Mouse (Mus musculus): ENCODE data around the gene Klhdc3. TPM values are rescaled to one million over a fixed set of nuclear protein-coding genes. Genes with fewer than 3 reads are reported as not detected.

Gene Klhdc3
- polyA plus RNA-seq, 1 experiment from 2014 or later, result 121 TPM

GRCm38 (mm10) chr17:46656054-46656453, 24.7 kb downstream of the Klhdc3 start:
- Histone ChIP-seq H3K4me2 (no peak overlapping the region), H3K36me3 (ENCODE audit: control insufficient read depth, insufficient read depth, low read length) (peaks cover 52% of the 10 kb centered on the region), H3K27me3 (replicated peaks; ENCODE audit: control insufficient read depth, insufficient read depth, low read length) (no peaks in the 10 kb centered on the region), H3K9ac (ENCODE audit: low read depth, low read length) (no peak overlapping the region), H3K4me3 (ENCODE audit: low read depth, low read length) (no peak overlapping the region), H3K4me1 (replicated peaks; ENCODE audit: control insufficient read depth, insufficient read depth, low read length) (peaks cover 12% of the 10 kb centered on the region; the same call in 1 of the 2 replicates), H3K9me3 (ENCODE audit: control insufficient read depth, low read length) (no peaks in the 10 kb centered on the region), H3K27ac (ENCODE audit: low read depth, low read length) (no peak overlapping the region)
- DNase-seq (ENCODE audit: low spot score), result no peak
- ATAC-seq (replicated peaks; ENCODE audit: low FRiP score), result no peak
- WGBS, result 76% methylated on average over 6 of the region's 6 CpGs

- H3K36me3 ChIP-seq (ENCODE audit: control insufficient read depth, insufficient read depth, low read length), result peaks cover 24% of the 10 kb centered on the region
These were observed 28.8 kb downstream of the Klhdc3 start for GRCm38 (mm10) chr17:46651755-46652547.

GRCm38 (mm10) chr17:46651292-46651691, 29.4 kb downstream of the Klhdc3 start:
- ATAC-seq (replicated peaks; ENCODE audit: low FRiP score) (no peak), DNase-seq (ENCODE audit: low spot score) (no peak)
- Histone ChIP-seq H3K4me1 (replicated peaks; ENCODE audit: control insufficient read depth, insufficient read depth, low read length) (peaks cover 28% of the 10 kb centered on the region), H3K9me3 (ENCODE audit: control insufficient read depth, low read length) (no peaks in the 10 kb centered on the region), H3K4me3 (ENCODE audit: low read depth, low read length) (peak overlapping the region; percentile 73), H3K36me3 (ENCODE audit: control insufficient read depth, insufficient read depth, low read length) (peaks cover 24% of the 10 kb centered on the region), H3K4me2 (peak overlapping the region; percentile 70), H3K27ac (ENCODE audit: low read depth, low read length) (peak overlapping the region; percentile 88; the same call in 1 of the 2 replicates), H3K9ac (ENCODE audit: low read depth, low read length) (peak overlapping the region; percentile 83), H3K27me3 (replicated peaks; ENCODE audit: control insufficient read depth, insufficient read depth, low read length) (no peaks in the 10 kb centered on the region)
- 72% methylated on average over 17 of the region's 17 CpGs for WGBS

More at GRCm38 (mm10) chr17:46651755-46652547, 28.8 kb downstream of the Klhdc3 start:
- Histone ChIP-seq H3K9me3 (ENCODE audit: control insufficient read depth, low read length) (no peaks in the 10 kb centered on the region), H3K4me2 (peak overlapping the region; percentile 70), H3K4me1 (replicated peaks; ENCODE audit: control insufficient read depth, insufficient read depth, low read length) (peaks cover 26% of the 10 kb centered on the region), H3K4me3 (ENCODE audit: low read depth, low read length) (peak overlapping the region; percentile 73), H3K27me3 (replicated peaks; ENCODE audit: control insufficient read depth, insufficient read depth, low read length) (no peaks in the 10 kb centered on the region), H3K9ac (ENCODE audit: low read depth, low read length) (peak overlapping the region; percentile 83), H3K27ac (ENCODE audit: low read depth, low read length) (no peak overlapping the region)
- ATAC-seq (replicated peaks; ENCODE audit: low FRiP score), result no peak
- WGBS, result 75% methylated on average over 20 of the region's 20 CpGs
- no peak for DNase-seq (ENCODE audit: low spot score)

DNA sequence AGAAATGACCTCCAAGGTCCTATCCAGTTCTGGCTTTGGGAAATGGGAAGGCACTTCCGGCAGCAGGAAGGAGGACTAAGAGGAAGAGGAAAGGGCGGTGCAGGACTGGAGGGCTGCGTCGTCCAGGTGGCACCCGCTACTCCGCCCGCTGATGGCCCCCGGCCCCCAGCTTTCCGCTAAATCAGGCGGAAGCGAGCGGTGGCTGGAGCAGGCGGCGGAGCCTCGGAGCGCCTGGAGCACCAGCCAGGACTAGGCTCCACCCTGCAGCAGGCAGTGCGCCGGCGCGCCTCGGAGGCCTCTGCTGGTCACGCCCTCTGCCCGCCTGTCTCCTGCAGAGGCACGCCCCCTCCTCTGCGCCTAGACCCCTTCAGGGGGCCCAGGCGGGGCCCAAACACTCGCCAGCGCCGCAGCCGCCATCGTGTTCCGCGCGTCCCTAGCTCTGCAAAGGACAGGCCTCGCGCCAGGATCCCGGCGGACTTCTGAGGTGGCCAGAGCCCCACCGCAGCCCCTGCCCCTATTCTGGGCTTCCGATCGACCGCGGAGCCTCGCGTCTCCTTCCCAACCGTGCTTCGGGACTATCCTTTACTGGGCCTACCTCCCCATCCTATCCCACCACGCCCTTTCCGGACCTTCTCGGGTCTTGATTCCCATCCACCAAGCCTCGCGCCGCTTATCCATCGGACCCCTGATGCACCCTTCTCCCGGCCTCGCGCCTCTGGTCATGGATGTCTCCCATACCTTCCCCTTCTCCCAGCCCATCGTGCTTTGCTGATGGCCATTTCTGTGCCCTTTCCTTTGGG, 30.3 kb downstream of the Klhdc3 start, which contains the start of gene Cul7:
TSS of gene Cul7 (plus strand) at position 106 of the 800 bp plus-strand sequence.
- under 1% methylated on average over 58 of the region's 58 CpGs for WGBS
- DNase-seq (ENCODE audit: low spot score), result peak; percentile 92
- peak within 1 kb of the TSS; percentile 73 for H3K4me3 ChIP-seq (ENCODE audit: low read depth, low read length)
- no peaks in the 10 kb centered on the region for H3K27me3 ChIP-seq (replicated peaks; ENCODE audit: control insufficient read depth, insufficient read depth, low read length)
- peak within 1 kb of the TSS; percentile 83 for H3K9ac ChIP-seq (ENCODE audit: low read depth, low read length)
- H3K27ac ChIP-seq (ENCODE audit: low read depth, low read length), result peak within 1 kb of the TSS; percentile 88
- peak; percentile 91 for ATAC-seq (replicated peaks; ENCODE audit: low FRiP score)
- H3K4me2 ChIP-seq, result peak within 1 kb of the TSS; percentile 70
- peaks cover 27% of the 10 kb centered on the region for H3K4me1 ChIP-seq (replicated peaks; ENCODE audit: control insufficient read depth, insufficient read depth, low read length)
- H3K36me3 ChIP-seq (ENCODE audit: control insufficient read depth, insufficient read depth, low read length), result peaks cover 19% of the 10 kb centered on the region
- no peaks in the 10 kb centered on the region for H3K9me3 ChIP-seq (ENCODE audit: control insufficient read depth, low read length)

- no peak for ATAC-seq (replicated peaks; ENCODE audit: low FRiP score)
- Histone ChIP-seq H3K27me3 (replicated peaks; ENCODE audit: control insufficient read depth, insufficient read depth, low read length) (no peaks in the 10 kb centered on the region), H3K27ac (ENCODE audit: low read depth, low read length) (peak overlapping the region; percentile 88), H3K9me3 (ENCODE audit: control insufficient read depth, low read length) (no peaks in the 10 kb centered on the region), H3K9ac (ENCODE audit: low read depth, low read length) (peak overlapping the region; percentile 83), H3K4me1 (replicated peaks; ENCODE audit: control insufficient read depth, insufficient read depth, low read length) (peaks cover 32% of the 10 kb centered on the region), H3K4me2 (peak overlapping the region; percentile 70), H3K36me3 (ENCODE audit: control insufficient read depth, insufficient read depth, low read length) (peaks cover 17% of the 10 kb centered on the region), H3K4me3 (ENCODE audit: low read depth, low read length) (peak overlapping the region; percentile 73)
- no peak for DNase-seq (ENCODE audit: low spot score)
- 32% methylated on average over 15 of the region's 15 CpGs for WGBS
These were observed 30.9 kb downstream of the Klhdc3 start for GRCm38 (mm10) chr17:46649811-46650210.

DNA sequence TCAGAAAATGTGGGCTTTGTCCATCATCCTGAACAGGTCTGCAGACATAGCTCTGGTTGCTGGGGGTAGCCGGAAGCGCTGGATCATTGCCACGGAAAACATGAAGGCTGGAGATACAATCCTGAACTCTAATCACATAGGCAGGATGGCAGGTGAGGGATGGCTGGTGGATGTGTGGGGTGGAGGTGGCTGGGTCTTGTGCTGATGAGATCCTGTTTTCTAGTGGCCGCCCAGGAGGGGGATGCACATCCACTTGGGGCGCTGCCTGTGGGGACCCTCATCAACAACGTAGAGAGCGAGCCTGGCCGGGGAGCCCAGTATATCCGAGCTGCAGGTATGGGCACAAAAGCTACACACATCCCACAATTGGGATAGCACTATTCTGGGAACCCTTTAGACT, 32.3 kb downstream of the Klhdc3 start:
- 91% methylated on average over 9 of the region's 9 CpGs for WGBS
- no peak for ATAC-seq (replicated peaks; ENCODE audit: low FRiP score)
- DNase-seq (ENCODE audit: low spot score), result no peak

GRCm38 (mm10) chr17:46647279-46647678, 33.4 kb downstream of the Klhdc3 start:
- ATAC-seq (replicated peaks; ENCODE audit: low FRiP score), result no peak
- Histone ChIP-seq H3K4me1 (replicated peaks; ENCODE audit: control insufficient read depth, insufficient read depth, low read length) (peaks cover 32% of the 10 kb centered on the region), H3K9ac (ENCODE audit: low read depth, low read length) (peak overlapping the region; percentile 84), H3K4me2 (peak overlapping the region; percentile 86), H3K36me3 (ENCODE audit: control insufficient read depth, insufficient read depth, low read length) (no peaks in the 10 kb centered on the region), H3K27me3 (replicated peaks; ENCODE audit: control insufficient read depth, insufficient read depth, low read length) (no peaks in the 10 kb centered on the region), H3K9me3 (ENCODE audit: control insufficient read depth, low read length) (no peaks in the 10 kb centered on the region), H3K27ac (ENCODE audit: low read depth, low read length) (no peak overlapping the region), H3K4me3 (ENCODE audit: low read depth, low read length) (peak overlapping the region; percentile 72)
- DNase-seq (ENCODE audit: low spot score), result no peak
- 92% methylated on average over 7 of the region's 7 CpGs for WGBS

More for the DNA sequence above, 32.3 kb downstream of the Klhdc3 start:
- no peak overlapping the region for H3K27ac ChIP-seq (ENCODE audit: low read depth, low read length)
- no peak overlapping the region for H3K4me2 ChIP-seq
- no peaks in the 10 kb centered on the region for H3K27me3 ChIP-seq (replicated peaks; ENCODE audit: control insufficient read depth, insufficient read depth, low read length)
- peaks cover 32% of the 10 kb centered on the region for H3K4me1 ChIP-seq (replicated peaks; ENCODE audit: control insufficient read depth, insufficient read depth, low read length)
- H3K4me3 ChIP-seq (ENCODE audit: low read depth, low read length), result no peak overlapping the region
- H3K9ac ChIP-seq (ENCODE audit: low read depth, low read length), result no peak overlapping the region
- peaks cover 3% of the 10 kb centered on the region; the same call in 1 of the 2 replicates for H3K36me3 ChIP-seq (ENCODE audit: control insufficient read depth, insufficient read depth, low read length)
- no peaks in the 10 kb centered on the region for H3K9me3 ChIP-seq (ENCODE audit: control insufficient read depth, low read length)

DNA sequence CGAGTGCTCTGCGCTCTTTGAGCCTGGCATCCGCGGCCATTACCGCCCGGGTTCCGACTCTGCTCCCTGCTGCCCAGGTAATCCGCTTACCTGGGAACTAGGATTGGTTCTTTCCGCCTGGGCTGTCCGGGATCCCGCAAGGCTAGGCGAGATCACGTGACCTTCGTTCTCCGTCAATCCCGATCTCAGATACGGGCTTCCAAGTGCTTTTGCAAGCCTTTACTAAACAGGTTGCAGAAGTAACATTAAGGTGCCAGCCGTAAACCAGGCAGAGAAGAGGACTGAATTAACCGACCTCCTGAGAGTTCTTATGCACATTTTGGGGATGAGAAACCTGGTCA, 34.4 kb downstream of the Klhdc3 start:
- peak overlapping the region; percentile 59; the same call in 1 of the 2 replicates for H3K27ac ChIP-seq (ENCODE audit: low read depth, low read length)
- peak overlapping the region; percentile 86 for H3K4me2 ChIP-seq
- peaks cover 25% of the 10 kb centered on the region for H3K4me1 ChIP-seq (replicated peaks; ENCODE audit: control insufficient read depth, insufficient read depth, low read length)
- H3K4me3 ChIP-seq (ENCODE audit: low read depth, low read length), result peak overlapping the region; percentile 72
- ATAC-seq (replicated peaks; ENCODE audit: low FRiP score) (peak; percentile 40), DNase-seq (ENCODE audit: low spot score) (no peak)
- no peaks in the 10 kb centered on the region; the same call in 1 of the 2 replicates for H3K36me3 ChIP-seq (ENCODE audit: control insufficient read depth, insufficient read depth, low read length)
- H3K27me3 ChIP-seq (replicated peaks; ENCODE audit: control insufficient read depth, insufficient read depth, low read length), result no peaks in the 10 kb centered on the region
- WGBS, result under 1% methylated on average over 19 of the region's 19 CpGs
- no peaks in the 10 kb centered on the region for H3K9me3 ChIP-seq (ENCODE audit: control insufficient read depth, low read length)
- H3K9ac ChIP-seq (ENCODE audit: low read depth, low read length), result peak overlapping the region; percentile 84
